Mouse (Mus musculus) limb, embryonic 14.5 days (tissue): Measurements from ENCODE around the gene Mtmr10. TPM values are rescaled to one million over a fixed set of nuclear protein-coding genes. Genes with fewer than 3 reads are reported as not detected.

Source experiments
- ATAC-seq: fragments of 200-750 bp; cut with Nextera tagmentation; 2 replicates; pipeline ENCODE4 v1.8.0; 2017; ENCODE audit warnings: low read depth, moderate number of reproducible peaks, moderate TSS enrichment; ENCODE audit not compliant: low FRiP score
- DNase-seq: peaks from one replicate; pipeline ENCODE4 v3.0.0-alpha.2; 2015; ENCODE audit warnings: low spot score
- H3K27ac ChIP-seq: fragments of 300-500 bp; sonication (generic); replicated peaks from 2 replicates; pipeline ENCODE4 v1.5.1; 2014; ENCODE audit warnings: low read depth, mild to moderate bottlenecking, low read length, moderate library complexity, mixed read lengths
- H3K27me3 ChIP-seq: fragments of 300-500 bp; sonication (generic); 2 replicates; pipeline ENCODE4 v1.6.1; 2014; ENCODE audit warnings: low read length, mixed read lengths; ENCODE audit not compliant: control insufficient read depth, insufficient read depth
- H3K36me3 ChIP-seq: fragments of 300-500 bp; sonication (generic); 2 replicates; pipeline ENCODE4 v1.6.1; 2014; ENCODE audit warnings: mild to moderate bottlenecking, low read length, moderate library complexity, mixed read lengths; ENCODE audit not compliant: control insufficient read depth, insufficient read depth
- H3K4me1 ChIP-seq: fragments of 300-500 bp; sonication (generic); 2 replicates; pipeline ENCODE4 v1.6.1; 2014; ENCODE audit warnings: antibody characterized with exemption, low read length, mixed read lengths; ENCODE audit not compliant: control insufficient read depth, insufficient read depth
- H3K4me2 ChIP-seq: fragments of 300-500 bp; sonication (generic); replicated peaks from 2 replicates; pipeline ENCODE4 v1.6.1; 2014; ENCODE audit warnings: low read depth, mild to moderate bottlenecking, low read length, moderate library complexity; ENCODE audit not compliant: severe bottlenecking
- H3K4me3 ChIP-seq: fragments of 300-500 bp; sonication (generic); replicated peaks from 2 replicates; pipeline ENCODE4 v1.5.1; 2014; ENCODE audit warnings: low read length
- H3K9ac ChIP-seq: fragments of 300-500 bp; sonication (generic); 2 replicates; pipeline ENCODE4 v1.6.1; 2014; ENCODE audit warnings: mild to moderate bottlenecking, low read depth, low read length, moderate library complexity; ENCODE audit not compliant: severe bottlenecking
- H3K9me3 ChIP-seq: fragments of 300-500 bp; sonication (generic); 2 replicates; pipeline ENCODE4 v1.6.1; 2016; ENCODE audit warnings: low read length; ENCODE audit not compliant: control insufficient read depth
- POLR2A ChIP-seq: fragments of 200-500 bp; IDR thresholded peaks from 2 replicates; pipeline ENCODE4 v1.8.0; 2012; ENCODE audit warnings: inconsistent platforms, mild to moderate bottlenecking, moderate library complexity, borderline replicate concordance; ENCODE audit not compliant: insufficient read depth, insufficient read length; ENCODE audit errors: extremely low read depth
- WGBS: fragments of 180-500 bp; shearing (Covaris S2); extraction: QIAGEN DNeasy Blood & Tissue Kit; methylation state at CpG from one replicate; pipeline ENCODE4 v1.1.7; 2014; 5-methylcytosine and 5-hydroxymethylcytosine counted together
- polyA plus RNA-seq, 2 experiments: library from polyadenylated mRNA; depleted of rRNA in 1 of 2; stranded (reverse) in 1 of 2; unstranded in 1 of 2; fragments of >200 nt; fragmentation: Nextera tagmentation in 1 of 2; extraction: Ambion mirVana in 1 of 2; gene quantifications; 2 replicates each; pipeline versions ENCODE4 v1.2.1 to v1.2.3; 2012 to 2014

The Mtmr10 gene
- polyA plus RNA-seq, 2 experiments, result 10.0 to 15.8 TPM

GRCm38 (mm10) chr7:64242424-64242823 lies 45.0 kb upstream of the Mtmr10 start:
- no peaks in the 10 kb centered on the region for H3K36me3 ChIP-seq
- H3K4me1 ChIP-seq, result 0 out of 2 replicates have a peak, but pooled peaks cover 4% of the 10 kb centered on the region
- DNase-seq, result no peak
- 40% methylated on average over 4 of the region's 4 CpGs for WGBS
- ATAC-seq, result no peak
- H3K9me3 ChIP-seq, result no peaks in the 10 kb centered on the region
- no peak overlapping the region for H3K4me3 ChIP-seq
- no peak overlapping the region for H3K27ac ChIP-seq
- H3K27me3 ChIP-seq, result no peaks in the 10 kb centered on the region
- TF ChIP-seq POLR2A, result no peak
- no peak overlapping the region for H3K4me2 ChIP-seq
- no peak overlapping the region for H3K9ac ChIP-seq

DNA sequence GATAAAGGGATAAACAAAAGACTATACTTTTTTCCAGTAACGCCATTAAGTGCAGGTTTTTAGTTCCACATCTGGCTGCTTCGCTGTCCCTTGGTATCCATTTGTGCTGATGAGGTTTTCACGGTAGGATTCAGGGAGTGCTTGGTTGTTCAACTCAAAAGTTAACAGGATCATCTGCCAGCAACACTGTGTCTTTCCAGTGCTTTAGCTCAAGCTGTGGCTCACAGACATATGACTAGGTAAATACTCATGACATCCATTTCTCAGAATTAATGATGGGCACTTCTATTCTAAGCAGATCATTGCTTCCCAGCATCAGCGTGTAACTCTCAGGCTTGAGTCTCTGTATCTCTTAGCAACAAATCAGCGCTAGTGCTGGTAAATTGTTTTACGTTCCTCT lies 43.1 kb upstream of the Mtmr10 start:
- H3K27ac ChIP-seq, result no peak overlapping the region
- no peaks in the 10 kb centered on the region for H3K27me3 ChIP-seq
- H3K9ac ChIP-seq, result no peak overlapping the region
- TF ChIP-seq POLR2A, result no peak
- H3K4me1 ChIP-seq, result 0 out of 2 replicates have a peak, but pooled peaks cover 4% of the 10 kb centered on the region
- H3K4me3 ChIP-seq, result no peak overlapping the region
- DNase-seq, result no peak
- H3K36me3 ChIP-seq, result no peaks in the 10 kb centered on the region
- no peak overlapping the region for H3K4me2 ChIP-seq
- 68% methylated on average over 6 of the region's 6 CpGs for WGBS
- ATAC-seq, result no peak
- no peaks in the 10 kb centered on the region for H3K9me3 ChIP-seq

DNA sequence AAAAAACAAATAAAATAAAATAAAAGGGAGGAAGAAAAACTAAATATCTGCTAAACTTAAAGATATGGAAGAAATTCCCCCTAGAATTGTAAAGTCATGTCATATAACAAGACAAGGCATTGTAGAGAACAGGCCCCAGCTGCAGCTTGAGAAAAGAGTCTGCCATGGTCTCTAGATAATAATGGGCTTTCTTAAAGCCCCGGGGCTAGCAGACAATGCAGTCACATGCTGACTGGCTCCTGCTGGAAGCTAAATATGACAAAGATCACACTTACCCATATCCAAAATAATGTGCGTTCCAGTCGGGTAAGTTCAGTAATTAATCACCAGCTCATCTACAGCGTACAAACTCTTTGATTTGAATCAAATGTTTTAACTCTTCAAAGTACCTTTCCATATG lies 40.7 kb upstream of the Mtmr10 start:
- WGBS, result 68% methylated on average over 4 of the region's 4 CpGs
- no peak overlapping the region for H3K4me3 ChIP-seq
- ATAC-seq (no peak), DNase-seq (no peak)
- no peak for TF ChIP-seq POLR2A
- H3K27ac ChIP-seq, result no peak overlapping the region
- 0 out of 2 replicates have a peak, but pooled peaks cover 4% of the 10 kb centered on the region for H3K4me1 ChIP-seq
- no peaks in the 10 kb centered on the region for H3K9me3 ChIP-seq
- no peak overlapping the region for H3K4me2 ChIP-seq
- no peak overlapping the region for H3K9ac ChIP-seq
- H3K36me3 ChIP-seq, result no peaks in the 10 kb centered on the region
- H3K27me3 ChIP-seq, result no peaks in the 10 kb centered on the region

GRCm38 (mm10) chr7:64248352-64248751 lies 39.1 kb upstream of the Mtmr10 start:
- H3K27me3 ChIP-seq, result no peaks in the 10 kb centered on the region
- H3K4me1 ChIP-seq, result no peaks in the 10 kb centered on the region
- H3K4me2 ChIP-seq, result no peak overlapping the region
- H3K4me3 ChIP-seq, result no peak overlapping the region
- H3K9me3 ChIP-seq, result no peaks in the 10 kb centered on the region
- no peak for ATAC-seq
- H3K9ac ChIP-seq, result no peak overlapping the region
- TF ChIP-seq POLR2A, result no peak
- H3K27ac ChIP-seq, result no peak overlapping the region
- WGBS, result 70% methylated on average over 1 of the region's 1 CpGs
- DNase-seq, result no peak
- no peaks in the 10 kb centered on the region for H3K36me3 ChIP-seq

DNA sequence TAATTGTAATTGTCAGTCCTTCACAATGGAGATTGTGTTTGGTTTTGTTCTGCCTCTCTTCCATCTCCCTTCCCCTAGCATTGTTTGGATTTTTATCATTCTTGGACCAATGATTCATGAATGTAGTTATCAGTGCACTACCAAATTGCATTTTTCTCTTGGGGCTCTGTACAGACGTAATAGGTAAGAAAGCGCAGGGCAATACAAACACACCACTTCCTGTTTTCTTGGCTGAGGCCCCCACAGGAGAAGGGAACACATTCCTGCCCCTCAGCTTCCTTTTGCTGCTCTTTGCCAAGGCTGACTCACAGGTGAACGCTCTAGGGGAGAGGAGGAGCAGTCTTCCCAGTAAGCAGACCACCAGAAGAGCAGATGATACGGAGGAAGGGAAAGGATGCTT lies 37.7 kb upstream of the Mtmr10 start:
- no peak for TF ChIP-seq POLR2A
- H3K9ac ChIP-seq, result no peak overlapping the region
- DNase-seq (no peak), ATAC-seq (no peak)
- 58% methylated on average over 4 of the region's 4 CpGs for WGBS
- no peaks in the 10 kb centered on the region for H3K4me1 ChIP-seq
- no peak overlapping the region for H3K4me2 ChIP-seq
- H3K27me3 ChIP-seq, result no peaks in the 10 kb centered on the region
- no peaks in the 10 kb centered on the region for H3K36me3 ChIP-seq
- H3K9me3 ChIP-seq, result no peaks in the 10 kb centered on the region
- no peak overlapping the region for H3K27ac ChIP-seq
- H3K4me3 ChIP-seq, result no peak overlapping the region

GRCm38 (mm10) chr7:64250417-64250816 lies 37.0 kb upstream of the Mtmr10 start:
- no peak for TF ChIP-seq POLR2A
- no peaks in the 10 kb centered on the region for H3K27me3 ChIP-seq
- no peak for DNase-seq
- H3K27ac ChIP-seq, result no peak overlapping the region
- H3K4me2 ChIP-seq, result no peak overlapping the region
- no peak overlapping the region for H3K9ac ChIP-seq
- H3K4me1 ChIP-seq, result no peaks in the 10 kb centered on the region
- no peaks in the 10 kb centered on the region for H3K36me3 ChIP-seq
- H3K9me3 ChIP-seq, result no peaks in the 10 kb centered on the region
- H3K4me3 ChIP-seq, result no peak overlapping the region
- 86% methylated on average over 7 of the region's 7 CpGs for WGBS
- ATAC-seq, result no peak
